Mouse (Mus musculus): Measurements from ENCODE around the gene Msrb3. TPM values are rescaled to one million over a fixed set of nuclear protein-coding genes. Genes with fewer than 3 reads are reported as not detected.

The Msrb3 gene
- total and polyA plus RNA-seq, 2 experiments from 2014 or later = 45.0 to 122 TPM

DNA sequence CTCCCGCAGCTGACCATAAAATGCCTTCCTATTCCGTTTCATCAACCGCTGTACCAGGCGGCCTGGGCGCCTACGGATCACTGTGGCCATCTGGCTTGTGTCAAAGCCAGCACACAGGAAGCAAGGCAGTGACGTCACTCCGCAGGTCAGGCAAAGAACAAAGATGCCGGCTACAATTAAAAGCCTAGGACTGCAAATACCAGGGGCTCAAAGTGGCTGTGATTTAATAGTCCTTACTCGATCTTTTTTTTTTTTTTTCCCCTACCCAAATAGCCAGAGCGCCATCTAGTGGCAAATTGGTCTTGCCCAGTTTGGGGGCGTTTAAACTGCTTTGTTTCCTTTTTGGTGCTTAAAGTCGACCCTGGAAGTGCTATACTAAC lies 26.4 kb downstream of the Msrb3 start:
- Histone ChIP-seq H3K9ac (replicated peaks; ENCODE audit: low read depth, low read length) (0 out of 2 replicates have a peak overlapping the region, but pooled peaks have one; percentile 32), H3K36me3 (replicated peaks; ENCODE audit: control insufficient read depth, insufficient read depth, low read length) (peaks cover 23% of the 10 kb centered on the region), H3K27me3 (ENCODE audit: control insufficient read depth, insufficient read depth, low read length) (no peaks in the 10 kb centered on the region), H3K9me3 (replicated peaks; ENCODE audit: control insufficient read depth, low read length) (no peaks in the 10 kb centered on the region), H3K4me2 (ENCODE audit: low read depth, low read length) (peak overlapping the region; percentile 50), H3K4me3 (ENCODE audit: low read depth, low read length) (peak overlapping the region; percentile 16), H3K4me1 (ENCODE audit: control insufficient read depth, insufficient read depth) (peaks cover 26% of the 10 kb centered on the region), H3K27ac (ENCODE audit: low read depth) (peak overlapping the region; percentile 97)
- DNase-seq (ENCODE audit: low spot score) (peak; percentile 94), ATAC-seq (ENCODE audit: insufficient read depth, low read depth) (peak; percentile 74)
- 4% methylated on average over 13 of the region's 13 CpGs for WGBS
- TF ChIP-seq CTCF (IDR thresholded peaks at IDR 0.05; ENCODE audit: low read depth) (peak; percentile 51), EP300 (IDR thresholded peaks at IDR 0.05; ENCODE audit: low read depth) (0 out of 2 replicates have a peak, but pooled peaks have one; percentile 27)

DNA sequence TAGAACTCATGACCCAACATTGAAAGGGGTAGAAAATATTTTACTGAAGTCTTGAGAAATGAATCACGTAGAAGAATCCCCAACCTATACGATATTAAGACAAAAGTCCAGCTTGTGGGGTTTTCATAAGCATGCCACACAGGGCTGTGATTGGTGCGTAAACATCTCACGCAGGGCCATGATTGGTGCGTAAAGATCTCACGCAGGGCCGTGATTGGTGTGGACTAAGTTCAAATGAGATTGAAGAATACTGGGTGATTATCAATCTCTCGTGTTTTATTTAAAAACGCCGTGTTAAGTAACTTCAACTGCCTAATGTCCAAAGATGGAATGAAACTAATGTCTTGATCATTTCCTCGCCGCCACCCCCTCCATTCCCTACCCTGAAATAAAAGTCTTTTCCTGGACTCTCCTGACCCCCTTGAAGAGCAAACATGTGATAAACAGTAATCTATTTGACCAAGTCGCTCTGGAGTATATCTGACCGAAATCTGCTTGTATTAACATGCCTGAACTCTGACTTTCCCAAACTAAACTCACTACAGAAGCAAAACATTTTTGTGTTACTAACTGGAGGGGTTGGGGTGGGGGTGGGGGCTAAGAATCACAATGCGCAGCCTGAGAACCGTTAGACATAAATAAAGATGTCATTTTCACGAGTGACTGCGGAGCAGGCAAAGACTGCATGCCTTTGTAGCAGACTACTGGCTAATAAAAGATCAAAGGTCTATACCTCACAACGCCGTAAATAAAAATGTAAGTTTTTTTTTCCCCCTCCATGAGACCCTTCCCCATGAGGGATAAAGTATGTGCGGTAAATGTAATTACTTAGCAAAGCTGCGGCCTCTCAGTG lies 27.0 kb downstream of the Msrb3 start:
- Histone ChIP-seq H3K36me3 (replicated peaks; ENCODE audit: control insufficient read depth, insufficient read depth, low read length) (peaks cover 23% of the 10 kb centered on the region), H3K27ac (ENCODE audit: low read depth) (peak overlapping the region; percentile 97), H3K9me3 (replicated peaks; ENCODE audit: control insufficient read depth, low read length) (no peaks in the 10 kb centered on the region), H3K4me1 (ENCODE audit: control insufficient read depth, insufficient read depth) (peaks cover 20% of the 10 kb centered on the region), H3K27me3 (ENCODE audit: control insufficient read depth, insufficient read depth, low read length) (no peaks in the 10 kb centered on the region), H3K4me2 (ENCODE audit: low read depth, low read length) (peak overlapping the region; percentile 50), H3K4me3 (ENCODE audit: low read depth, low read length) (peak overlapping the region; percentile 16; the same call in 1 of the 2 replicates), H3K9ac (replicated peaks; ENCODE audit: low read depth, low read length) (0 out of 2 replicates have a peak overlapping the region, but pooled peaks have one; percentile 32)
- no peak for ATAC-seq (ENCODE audit: insufficient read depth, low read depth)
- TF ChIP-seq EP300 (IDR thresholded peaks at IDR 0.05; ENCODE audit: low read depth) (no peak), CTCF (IDR thresholded peaks at IDR 0.05; ENCODE audit: low read depth) (no peak)
- no peak for DNase-seq (ENCODE audit: low spot score)
- 55% methylated on average over 22 of the region's 22 CpGs for WGBS

DNA sequence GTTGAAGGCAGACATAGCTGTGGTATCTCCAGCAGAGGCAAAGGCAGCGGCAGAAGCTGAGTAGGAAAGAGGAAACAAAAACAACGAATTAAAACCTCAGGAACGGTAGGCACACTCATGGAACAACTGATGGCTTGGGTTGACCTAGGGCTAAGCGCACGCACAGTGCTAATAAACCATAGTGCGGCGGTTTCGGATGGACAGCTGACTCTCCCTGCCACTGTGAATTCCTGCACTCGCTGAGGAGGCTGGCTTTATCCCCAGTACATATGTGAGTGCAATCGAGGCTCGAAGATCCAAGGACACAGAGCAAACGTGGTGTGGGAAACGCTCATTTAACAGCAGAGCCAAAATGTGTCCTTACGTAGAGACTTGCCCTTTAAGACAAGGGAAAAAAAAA lies 27.8 kb downstream of the Msrb3 start:
- no peak for ATAC-seq (ENCODE audit: insufficient read depth, low read depth)
- no peak overlapping the region for H3K4me3 ChIP-seq (ENCODE audit: low read depth, low read length)
- H3K36me3 ChIP-seq (replicated peaks; ENCODE audit: control insufficient read depth, insufficient read depth, low read length) = peaks cover 23% of the 10 kb centered on the region
- TF ChIP-seq CTCF (IDR thresholded peaks at IDR 0.05; ENCODE audit: low read depth) (no peak), EP300 (IDR thresholded peaks at IDR 0.05; ENCODE audit: low read depth) (no peak)
- no peak overlapping the region for H3K9ac ChIP-seq (replicated peaks; ENCODE audit: low read depth, low read length)
- DNase-seq (ENCODE audit: low spot score) = no peak
- 86% methylated on average over 14 of the region's 14 CpGs for WGBS
- peaks cover 17% of the 10 kb centered on the region for H3K4me1 ChIP-seq (ENCODE audit: control insufficient read depth, insufficient read depth)
- H3K4me2 ChIP-seq (ENCODE audit: low read depth, low read length) = no peak overlapping the region
- no peaks in the 10 kb centered on the region for H3K9me3 ChIP-seq (replicated peaks; ENCODE audit: control insufficient read depth, low read length)
- H3K27ac ChIP-seq (ENCODE audit: low read depth) = no peak overlapping the region
- H3K27me3 ChIP-seq (ENCODE audit: control insufficient read depth, insufficient read depth, low read length) = no peaks in the 10 kb centered on the region

DNA sequence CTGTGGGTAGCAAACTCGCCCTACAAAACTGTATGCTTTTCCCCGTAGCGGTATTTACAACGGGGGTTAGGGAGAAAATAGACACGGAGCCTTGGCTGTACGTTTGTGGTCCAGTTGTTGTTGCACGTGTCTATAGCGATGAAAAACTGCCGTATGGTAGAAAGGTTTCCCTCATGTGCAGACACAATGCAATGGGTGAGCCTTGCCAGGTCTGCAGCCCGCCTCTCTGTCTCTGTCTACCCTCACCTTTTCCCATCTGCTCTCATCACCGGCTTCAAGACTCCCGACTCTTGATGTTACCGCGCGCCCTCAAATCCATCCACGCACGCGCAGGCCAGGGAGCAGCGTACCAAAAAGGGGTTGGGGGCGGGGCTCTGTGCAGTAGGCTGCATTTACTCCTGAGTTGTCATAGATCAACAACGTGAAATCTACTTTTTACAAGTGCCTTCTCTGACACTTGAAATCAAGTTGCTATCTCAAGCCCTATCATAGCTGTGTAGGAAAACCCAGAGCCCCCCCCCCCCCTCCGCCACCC lies 29.6 kb downstream of the Msrb3 start:
- no peak for DNase-seq (ENCODE audit: low spot score)

DNA sequence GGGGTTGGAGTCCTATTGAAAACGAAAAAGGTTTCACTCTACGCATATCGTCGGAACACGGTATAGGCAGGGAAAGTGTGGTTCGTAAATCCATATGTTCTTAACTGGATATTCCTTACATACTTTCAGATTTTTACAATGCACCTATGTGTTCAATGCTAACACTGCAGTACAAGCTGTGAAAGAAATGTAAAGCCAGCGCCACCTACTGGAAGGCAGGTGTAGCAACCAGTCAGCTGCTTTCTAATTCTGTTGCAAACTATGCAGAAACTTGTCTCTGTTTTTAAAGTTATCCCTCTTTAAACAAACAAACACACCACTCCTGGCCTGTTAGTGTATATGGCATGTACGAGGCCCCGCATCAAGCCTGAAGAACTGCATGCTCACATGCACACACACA lies 34.5 kb downstream of the Msrb3 start:
- TF ChIP-seq EP300 (IDR thresholded peaks at IDR 0.05; ENCODE audit: low read depth) = no peak
- TF ChIP-seq CTCF (IDR thresholded peaks at IDR 0.05; ENCODE audit: low read depth) = peak; percentile 89
- Histone ChIP-seq H3K36me3 (replicated peaks; ENCODE audit: control insufficient read depth, insufficient read depth, low read length) (peaks cover 16% of the 10 kb centered on the region), H3K4me2 (ENCODE audit: low read depth, low read length) (no peak overlapping the region), H3K27ac (ENCODE audit: low read depth) (no peak overlapping the region), H3K9me3 (replicated peaks; ENCODE audit: control insufficient read depth, low read length) (no peaks in the 10 kb centered on the region), H3K4me3 (ENCODE audit: low read depth, low read length) (no peak overlapping the region), H3K9ac (replicated peaks; ENCODE audit: low read depth, low read length) (no peak overlapping the region), H3K4me1 (ENCODE audit: control insufficient read depth, insufficient read depth) (no peaks in the 10 kb centered on the region), H3K27me3 (ENCODE audit: control insufficient read depth, insufficient read depth, low read length) (no peaks in the 10 kb centered on the region)
- peak; percentile 64; the same call in 1 of the 2 replicates for ATAC-seq (ENCODE audit: insufficient read depth, low read depth)
- 32% methylated on average over 9 of the region's 9 CpGs for WGBS
- DNase-seq (ENCODE audit: low spot score) = peak; percentile 64

More for the DNA sequence above, 29.6 kb downstream of the Msrb3 start:
- H3K4me2 ChIP-seq (ENCODE audit: low read depth, low read length) = no peak overlapping the region
- WGBS = 89% methylated on average over 22 of the region's 22 CpGs
- no peaks in the 10 kb centered on the region for H3K9me3 ChIP-seq (replicated peaks; ENCODE audit: control insufficient read depth, low read length)
- no peak overlapping the region for H3K27ac ChIP-seq (ENCODE audit: low read depth)
- no peak overlapping the region for H3K9ac ChIP-seq (replicated peaks; ENCODE audit: low read depth, low read length)
- ATAC-seq (ENCODE audit: insufficient read depth, low read depth) = no peak
- TF ChIP-seq EP300 (IDR thresholded peaks at IDR 0.05; ENCODE audit: low read depth) = no peak
- H3K36me3 ChIP-seq (replicated peaks; ENCODE audit: control insufficient read depth, insufficient read depth, low read length) = peaks cover 23% of the 10 kb centered on the region
- peaks cover 13% of the 10 kb centered on the region for H3K4me1 ChIP-seq (ENCODE audit: control insufficient read depth, insufficient read depth)
- H3K27me3 ChIP-seq (ENCODE audit: control insufficient read depth, insufficient read depth, low read length) = no peaks in the 10 kb centered on the region
- no peak overlapping the region for H3K4me3 ChIP-seq (ENCODE audit: low read depth, low read length)

Data from heart, postnatal 0 days (tissue).